In the genomic region with DNA sequence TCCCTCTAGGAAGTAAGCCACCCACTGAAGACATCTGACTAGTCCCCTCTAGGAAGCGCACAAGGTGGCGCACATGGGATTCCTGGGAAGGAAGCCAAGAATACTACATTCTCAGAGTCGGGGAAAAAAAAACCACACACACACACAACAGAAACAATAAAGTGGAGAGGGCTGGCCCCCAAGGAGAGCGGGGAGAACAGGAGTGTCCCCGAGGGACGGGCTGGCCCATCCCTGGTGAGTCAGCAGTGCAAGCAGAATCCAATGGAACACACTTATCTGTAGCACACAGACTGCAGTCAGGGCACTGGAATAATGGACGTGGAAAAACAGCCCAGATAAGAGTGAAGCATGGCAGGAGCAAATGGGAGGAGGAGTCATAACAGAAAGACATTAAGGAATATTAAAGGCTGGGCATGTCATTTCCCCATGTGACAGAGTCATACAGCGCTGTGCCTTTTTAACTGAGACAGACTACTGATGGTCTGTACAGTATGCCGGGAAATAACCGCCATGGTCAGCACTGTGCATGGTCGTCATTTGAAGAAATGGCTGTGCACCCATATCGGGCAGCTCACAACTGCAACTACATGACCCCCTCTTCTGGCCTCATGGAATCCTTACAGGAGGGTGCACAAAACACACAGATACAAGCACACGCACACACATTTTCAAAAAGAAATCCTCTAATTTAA, we compare ENCODE assay signal across 9 mouse cellular contexts. TPM values are rescaled to one million over a fixed set of nuclear protein-coding genes. Genes with fewer than 3 reads are reported as not detected.
A peak's percentile ranks its signal among the peaks of the same experiment; 100 is the strongest.
DNase-seq lines count a peak whose midpoint lies in the region; ATAC-seq lines count a peak whose summit lies in the region.
"Had no signal": no experiment of that assay in that cellular context is flagged by ENCODE, and none has a peak within 500 bp of the region (broad histone marks: within the 10 kb centered on the region; RNA-seq: fewer than 3 reads in every experiment).

No protein-coding gene starts in this region.

- no peaks in the 10 kb centered on the region for H3K4me1 ChIP-seq in lung, embryonic 15.5 days
- H3K4me1 ChIP-seq in heart, embryonic 15.5 days (replicated peaks): peaks cover 7% of the 10 kb centered on the region
- 0 out of 2 replicates have a peak, but pooled peaks cover 3% of the 10 kb centered on the region for H3K4me1 ChIP-seq in lung, embryonic 16.5 days (replicated peaks; ENCODE audit: control insufficient read depth, insufficient read depth, low read length)

- H3K4me3 ChIP-seq in lung, embryonic 15.5 days: no peak overlapping the region
- H3K4me3 ChIP-seq in heart, embryonic 15.5 days: no peak overlapping the region
- no peak overlapping the region for H3K4me3 ChIP-seq in lung, embryonic 16.5 days (ENCODE audit: low read length)

- H3K36me3 ChIP-seq in lung, embryonic 15.5 days: peaks cover 29% of the 10 kb centered on the region
- H3K36me3 ChIP-seq in heart, embryonic 15.5 days: peaks cover 6% of the 10 kb centered on the region
- H3K36me3 ChIP-seq in lung, embryonic 16.5 days (ENCODE audit: control insufficient read depth, insufficient read depth, low read length): peaks cover 8% of the 10 kb centered on the region

- DNase-seq in lung, postnatal 25 days (ENCODE audit: low spot score): no peak
- peak; percentile 30 for DNase-seq in adrenal gland, postnatal 25 days
- DNase-seq in frontal cortex, postnatal 25 days (ENCODE audit: low spot score in 2 of 2): no peak
- DNase-seq in right cerebral cortex, postnatal 14 days: no peak
- no peak for DNase-seq in urinary bladder, adult 2 months (ENCODE audit: low spot score)

- no peaks in the 10 kb centered on the region for H3K9me3 ChIP-seq in lung, embryonic 15.5 days
- no peaks in the 10 kb centered on the region for H3K9me3 ChIP-seq in heart, embryonic 15.5 days (replicated peaks)
- no peaks in the 10 kb centered on the region for H3K9me3 ChIP-seq in lung, embryonic 16.5 days (ENCODE audit: control insufficient read depth, low read length)

- 65% methylated on average over 13 of the region's 13 CpGs for WGBS in lung, embryonic 15.5 days
- 51% methylated on average over 13 of the region's 13 CpGs for WGBS in heart, embryonic 15.5 days
- 67% methylated on average over 13 of the region's 13 CpGs for WGBS in lung, embryonic 16.5 days

- no peaks in the 10 kb centered on the region for H3K27me3 ChIP-seq in lung, embryonic 15.5 days
- H3K27me3 ChIP-seq in heart, embryonic 15.5 days: no peaks in the 10 kb centered on the region
- no peaks in the 10 kb centered on the region for H3K27me3 ChIP-seq in lung, embryonic 16.5 days (ENCODE audit: control insufficient read depth, insufficient read depth, low read depth, low read length)

- no peak overlapping the region for H3K9ac ChIP-seq in lung, embryonic 15.5 days
- no peak overlapping the region for H3K9ac ChIP-seq in heart, embryonic 15.5 days
- H3K9ac ChIP-seq in lung, embryonic 16.5 days (ENCODE audit: low read length): no peak overlapping the region

- no peak overlapping the region for H3K27ac ChIP-seq in lung, embryonic 15.5 days
- peak overlapping the region; percentile 43 for H3K27ac ChIP-seq in heart, embryonic 15.5 days
- no peak overlapping the region for H3K27ac ChIP-seq in lung, embryonic 16.5 days (ENCODE audit: low read length)
- H3K27ac ChIP-seq: macrophage had no signal

- peak; percentile 31; the same call in 1 of the 2 replicates for ATAC-seq in lung, embryonic 15.5 days (ENCODE audit: borderline replicate concordance, extremely low read depth, low FRiP score, low TSS enrichment)
- peak; percentile 90 for ATAC-seq in heart, embryonic 15.5 days (replicated peaks; ENCODE audit: insufficient number of reproducible peaks, insufficient read depth, low FRiP score, low read depth)
- peak; percentile 72; the same call in 1 of the 2 replicates for ATAC-seq in lung, embryonic 16.5 days (ENCODE audit: low read depth)

- no peak overlapping the region for H3K4me2 ChIP-seq in lung, embryonic 15.5 days
- H3K4me2 ChIP-seq in heart, embryonic 15.5 days: peak overlapping the region; percentile 36; the same call in 1 of the 2 replicates
- no peak overlapping the region for H3K4me2 ChIP-seq in lung, embryonic 16.5 days (ENCODE audit: low read depth, low read length)

RNA-seq across cellular contexts. Expression of gene Tmod3, which starts 31.9 kb away (rescaled TPM):
- polyA plus RNA-seq in lung, embryonic 15.5 days (2015; fragmentation: Nextera tagmentation; extraction: Ambion mirVana): 155 and 160 TPM in 2 replicates
- 44.1 and 65.6 TPM in 2 replicates for total RNA-seq in adrenal gland, postnatal 25 days (2021)
- polyA plus RNA-seq in heart, embryonic 15.5 days (2015; fragmentation: Nextera tagmentation; extraction: Ambion mirVana): 73.7 and 85.0 TPM in 2 replicates
- polyA plus RNA-seq in lung, embryonic 16.5 days (2015; fragmentation: Nextera tagmentation; extraction: Ambion mirVana): 177 and 185 TPM in 2 replicates
- polyA plus RNA-seq in urinary bladder, adult 2 months (2012; rRNA removed): 73.0 and 73.1 TPM in 2 replicates

Comparison
In these comparisons a context has a peak if more than half of its experiments do, and no peak if none do; other contexts are left out.
1. ATAC-seq: peak in every context shown above with its lines; median percentile 90 in heart, embryonic 15.5 days; 72 in lung, embryonic 16.5 days; 31 in lung, embryonic 15.5 days.